Mouse (Mus musculus): ENCODE results near the gene Chrna3. TPM values are rescaled to one million over a fixed set of nuclear protein-coding genes. Genes with fewer than 3 reads are reported as not detected.

Chrna3 gene
- polyA plus RNA-seq, 1 experiment, result 2.9 TPM

GRCm38 (mm10) chr9:55009692-55010091 is 16.7 kb downstream of the Chrna3 start:
- no peak for DNase-seq (ENCODE audit: extremely low spot score in 1 of 2, low spot score in 1 of 2)

- DNase-seq (ENCODE audit: extremely low spot score in 1 of 2, low spot score in 1 of 2), result no peak
Measured at GRCm38 (mm10) chr9:55003609-55004008, 22.8 kb downstream of the Chrna3 start.

GRCm38 (mm10) chr9:54995645-54996044 is 30.7 kb downstream of the Chrna3 start:
- no peak for DNase-seq (ENCODE audit: extremely low spot score in 1 of 2, low spot score in 1 of 2)

DNA sequence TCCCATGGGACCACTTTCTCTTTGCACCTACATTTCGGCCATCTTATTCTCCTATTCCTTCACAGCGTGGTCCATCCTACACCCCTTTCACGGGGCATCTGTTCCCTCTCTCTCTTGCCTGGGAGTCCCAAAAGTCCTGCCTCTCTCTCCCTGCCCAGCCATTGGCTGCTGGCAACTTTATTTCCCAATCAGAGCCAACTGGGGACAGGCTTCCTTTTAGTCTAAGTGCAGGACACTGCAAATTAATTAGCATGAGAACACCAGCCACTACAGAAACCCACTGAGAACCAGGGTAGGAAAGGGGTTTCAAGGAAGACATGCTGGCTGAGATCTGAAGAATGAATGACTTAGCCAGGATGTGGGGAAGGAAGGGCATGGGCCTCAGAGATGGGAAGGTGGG is 32.0 kb downstream of the Chrna3 start:
- DNase-seq (ENCODE audit: extremely low spot score in 1 of 2, low spot score in 1 of 2), result no peak

DNA sequence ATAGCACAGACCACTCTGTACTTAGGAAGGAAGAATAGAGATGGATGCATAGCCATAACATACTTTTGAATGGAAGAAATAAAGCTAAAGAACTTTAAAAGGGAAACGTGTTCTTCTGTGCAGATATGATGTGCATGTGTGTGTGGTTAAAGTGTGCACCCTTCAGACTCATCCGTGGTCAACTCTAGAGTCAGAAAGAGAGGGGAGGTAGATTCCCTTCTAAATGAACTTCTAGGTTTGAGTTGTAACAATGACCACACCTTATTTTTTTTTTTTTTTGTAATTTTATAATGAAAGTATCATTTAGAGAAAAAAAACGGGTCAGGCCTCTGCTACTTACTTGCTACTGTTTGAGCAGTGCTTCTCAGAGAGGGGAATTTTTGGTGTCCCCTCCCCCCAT is 36.0 kb downstream of the Chrna3 start:
- DNase-seq (ENCODE audit: extremely low spot score in 1 of 2, low spot score in 1 of 2), result no peak

DNA sequence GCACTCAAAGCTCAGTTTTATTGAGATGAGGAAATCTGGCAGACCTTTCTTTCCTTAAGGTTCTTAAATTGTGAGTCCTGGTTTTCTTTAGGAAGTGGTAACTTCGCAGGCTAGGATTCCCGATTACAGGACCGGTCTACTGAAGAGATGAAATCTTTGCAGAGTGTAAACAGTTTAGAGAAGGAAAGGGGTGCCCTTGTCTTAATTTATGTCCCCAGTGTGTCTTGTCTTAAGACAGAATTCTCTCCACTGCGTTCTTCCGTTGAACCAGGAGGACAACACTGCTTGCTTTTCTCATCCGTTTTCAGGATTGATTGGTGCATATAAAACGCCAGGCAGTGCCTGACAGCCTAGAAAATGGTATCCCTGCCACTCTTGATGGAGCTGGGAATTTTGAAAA is 44.0 kb downstream of the Chrna3 start:
- no peak for DNase-seq (ENCODE audit: extremely low spot score in 1 of 2, low spot score in 1 of 2)

- DNase-seq (ENCODE audit: extremely low spot score in 1 of 2, low spot score in 1 of 2), result no peak
Measured at GRCm38 (mm10) chr9:54981291-54982191, 44.8 kb downstream of the Chrna3 start.

- peak in 1 of 2 experiments; percentile 30 for DNase-seq (ENCODE audit: extremely low spot score in 1 of 2, low spot score in 1 of 2)
Measured at GRCm38 (mm10) chr9:54980674-54981073, 45.7 kb downstream of the Chrna3 start, which contains the start of gene Chrna5. Gene Chrna5 (plus strand): TSS chr9:54980880.

DNA sequence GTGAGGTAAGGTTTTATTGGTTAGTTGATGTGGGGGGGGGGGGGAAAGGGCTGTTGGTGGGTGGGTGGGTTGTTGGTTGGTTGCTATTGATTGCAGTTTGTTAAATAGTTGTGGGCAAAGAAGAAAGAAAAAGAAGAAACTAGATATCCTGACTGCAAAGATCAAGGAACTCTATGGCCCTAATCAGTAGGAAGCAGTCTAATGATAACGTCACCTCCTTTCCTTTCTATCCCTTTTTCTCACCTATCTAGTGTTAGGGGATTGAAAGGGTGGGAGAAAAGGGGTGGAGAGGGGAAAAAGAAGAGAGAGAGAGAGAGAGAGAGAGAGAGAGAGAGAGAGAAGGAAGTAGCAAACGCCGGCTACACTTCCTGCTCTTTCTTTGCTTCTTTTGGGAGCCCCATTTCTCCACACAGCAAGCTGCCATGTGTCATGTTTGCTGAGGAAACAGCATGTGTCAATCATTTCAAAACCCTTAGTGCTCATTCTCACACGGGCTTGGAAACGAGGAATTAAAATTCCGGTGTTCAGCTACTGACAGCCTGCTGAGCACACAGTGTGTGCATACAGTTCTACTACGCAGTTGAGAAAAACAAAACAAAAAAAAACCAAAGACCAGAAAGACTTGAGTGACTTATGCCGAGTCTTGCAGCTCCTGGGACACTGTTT is 56.3 kb downstream of the Chrna3 start:
- DNase-seq (ENCODE audit: extremely low spot score in 1 of 2, low spot score in 1 of 2), result no peak

- no peak for DNase-seq (ENCODE audit: extremely low spot score in 1 of 2, low spot score in 1 of 2)
Measured at GRCm38 (mm10) chr9:54963669-54964068, 62.7 kb downstream of the Chrna3 start.

DNA sequence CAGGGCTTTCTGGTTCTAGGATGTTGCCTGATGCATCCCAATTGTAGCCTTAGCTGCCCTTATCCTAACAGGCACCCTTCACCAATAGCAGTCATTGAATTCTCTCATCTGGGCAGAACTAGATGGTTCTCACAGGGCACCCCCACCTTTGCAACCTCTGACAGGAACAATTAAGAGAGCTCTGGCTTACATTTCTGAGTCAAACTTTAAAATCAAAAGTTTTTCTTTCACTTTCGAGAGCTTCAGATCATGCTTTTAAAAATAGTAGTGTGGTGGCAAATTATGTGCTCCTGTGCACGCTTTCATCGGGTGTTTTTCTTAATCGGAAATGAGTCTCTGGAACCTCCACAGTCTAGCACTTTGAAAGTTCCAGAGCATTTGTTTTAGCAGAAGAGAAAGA is 65.3 kb downstream of the Chrna3 start:
- DNase-seq (ENCODE audit: extremely low spot score in 1 of 2, low spot score in 1 of 2), result no peak

Other genes with a start within 250 kb of the Chrna3 start
- 26.9 and 30.1 TPM in 2 replicates for gene Ireb2, start 162.8 kb downstream of the Chrna3 start, polyA plus RNA-seq (2012; rRNA removed)
- 1.3 and 1.6 TPM in 2 replicates for gene Hykk, start 109.3 kb downstream of the Chrna3 start, polyA plus RNA-seq (2012; rRNA removed)
- gene Psma4, start 75.8 kb downstream of the Chrna3 start, polyA plus RNA-seq (2012; rRNA removed), result 138 and 166 TPM in 2 replicates
- 0.34 TPM in 1 of 2 replicates, not detected in the other for gene AY074887, start 75.6 kb downstream of the Chrna3 start, polyA plus RNA-seq (2012; rRNA removed)
- gene Chrna5, start 45.7 kb downstream of the Chrna3 start, polyA plus RNA-seq (2012; rRNA removed), result 1.5 and 2.2 TPM in 2 replicates
- 3.1 and 3.2 TPM in 2 replicates for gene Chrnb4, start 22.2 kb upstream of the Chrna3 start, polyA plus RNA-seq (2012; rRNA removed)
- 39.4 and 41.3 TPM in 2 replicates for gene Ube2q2, start 122.3 kb upstream of the Chrna3 start, polyA plus RNA-seq (2012; rRNA removed)
- gene Fbxo22, start 182.4 kb upstream of the Chrna3 start, polyA plus RNA-seq (2012; rRNA removed), result 30.8 and 33.5 TPM in 2 replicates

Measured in frontal cortex, adult 2 months (tissue).